Mouse (Mus musculus): Measurements from ENCODE around the gene Ccdc93. TPM values are rescaled to one million over a fixed set of nuclear protein-coding genes. Genes with fewer than 3 reads are reported as not detected.

Gene Ccdc93
- total RNA-seq, 2 experiments from 2014 or later = 32.7 to 35.9 TPM

- DNase-seq = no peak
Measured at GRCm38 (mm10) chr1:121448166-121448565, 17.3 kb downstream of the Ccdc93 start.

GRCm38 (mm10) chr1:121451009-121451408, 20.2 kb downstream of the Ccdc93 start:
- no peak for DNase-seq

- DNase-seq = no peak
Measured at GRCm38 (mm10) chr1:121452498-121452897, 21.6 kb downstream of the Ccdc93 start.

GRCm38 (mm10) chr1:121453053-121453452, 22.2 kb downstream of the Ccdc93 start:
- DNase-seq = no peak

DNA sequence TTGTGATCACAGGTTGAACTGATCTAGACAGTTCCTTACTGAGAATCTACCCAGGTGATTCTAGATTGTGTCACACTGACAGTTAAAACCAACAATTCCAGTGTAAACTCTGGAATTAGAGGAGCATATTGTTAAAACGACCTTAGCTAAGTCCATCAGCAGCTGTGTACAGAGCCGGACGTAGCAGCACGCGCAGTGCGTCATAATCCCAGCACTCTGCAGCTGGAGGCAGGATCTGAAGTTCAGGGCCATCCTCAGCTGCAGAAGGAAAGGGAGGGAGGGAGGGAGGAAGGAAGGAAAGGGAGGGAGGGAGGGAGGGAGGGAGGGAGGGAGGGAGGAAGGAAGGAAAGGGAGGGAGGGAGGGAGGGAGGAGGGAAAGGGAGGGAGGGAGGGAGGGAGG, 24.1 kb downstream of the Ccdc93 start:
- no peak for DNase-seq

GRCm38 (mm10) chr1:121460077-121460476, 29.2 kb downstream of the Ccdc93 start:
- no peak for DNase-seq

DNA sequence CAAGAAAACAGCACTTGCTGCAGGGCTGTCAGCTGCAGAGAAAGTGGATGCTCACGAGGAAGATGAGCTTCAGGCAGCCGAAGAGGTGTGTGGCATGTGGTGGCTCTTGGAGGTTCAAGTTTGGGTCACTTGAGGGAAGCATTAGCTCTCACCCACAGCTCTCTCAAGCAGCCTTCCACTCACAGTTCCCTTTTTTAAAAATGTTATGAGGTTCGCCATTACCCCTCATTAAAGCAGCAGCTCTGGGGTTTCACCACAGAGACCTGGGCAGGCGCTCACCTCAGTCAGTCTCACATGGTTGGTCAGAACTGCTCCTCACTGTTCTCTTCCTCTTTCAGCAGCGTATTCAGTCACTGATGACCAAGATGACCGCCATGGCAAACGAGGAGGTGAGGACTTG, 31.0 kb downstream of the Ccdc93 start:
- no peak for DNase-seq

DNA sequence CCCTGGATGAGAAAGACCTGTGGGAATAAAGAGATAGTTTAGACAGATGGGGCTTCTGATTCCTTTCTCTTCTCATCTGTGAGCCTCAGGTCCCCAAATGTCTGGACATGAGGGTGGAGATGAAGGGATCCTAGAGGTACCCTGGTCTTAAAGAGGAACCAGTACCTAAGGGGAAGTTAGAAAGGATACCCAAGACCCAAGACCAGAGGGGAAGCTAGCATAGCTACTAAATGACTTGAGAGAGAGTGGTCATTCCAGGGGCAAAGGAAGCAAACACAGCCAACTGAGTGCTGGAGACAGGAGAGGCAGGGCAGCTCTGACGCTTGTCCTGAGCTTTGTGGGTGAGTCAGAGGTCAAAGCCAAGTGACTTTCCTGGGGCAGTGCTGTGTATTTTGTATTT, 31.8 kb downstream of the Ccdc93 start:
- no peak for DNase-seq

DNA sequence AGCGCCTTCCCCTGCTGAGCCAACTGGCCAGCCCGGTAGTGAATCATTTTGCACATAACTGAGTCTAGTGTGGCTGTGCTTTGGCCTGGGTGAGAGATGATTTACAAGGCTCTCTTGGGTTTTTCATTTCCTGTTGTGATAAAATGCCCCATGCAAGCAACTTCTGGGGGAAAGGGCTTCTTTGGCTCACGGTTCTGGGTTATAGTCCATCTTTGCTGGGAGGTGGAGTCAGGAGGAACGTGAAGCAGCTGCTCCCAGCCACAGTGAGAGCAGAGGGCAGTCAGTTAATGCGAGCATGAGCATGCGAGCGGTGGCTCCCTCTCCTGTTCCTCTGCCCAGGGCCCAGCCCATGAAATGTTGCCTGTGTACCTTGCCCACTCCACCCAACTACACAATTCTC, 33.0 kb downstream of the Ccdc93 start:
- DNase-seq = no peak

DNA sequence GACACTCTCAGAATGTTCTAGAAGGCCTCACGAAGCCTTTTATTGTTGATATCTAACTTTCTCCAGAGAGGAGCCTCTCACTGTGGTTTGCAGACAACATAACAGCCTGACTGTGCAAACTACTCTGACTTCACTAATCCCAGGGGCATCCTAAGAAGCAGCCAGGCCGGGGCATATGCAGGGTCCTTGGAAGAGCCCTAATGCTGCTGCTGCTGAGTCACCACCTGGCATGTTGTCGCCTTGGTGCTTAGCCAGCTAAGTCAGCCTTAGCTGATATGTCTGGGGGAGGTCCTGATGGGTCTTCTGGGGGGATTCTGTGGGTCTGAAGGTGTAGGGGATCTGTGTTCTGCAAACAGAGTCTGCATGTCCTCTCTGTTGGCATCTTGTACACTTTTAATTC, 35.4 kb downstream of the Ccdc93 start:
- DNase-seq = no peak

- no peak for DNase-seq
Measured at GRCm38 (mm10) chr1:121468271-121468670, 37.4 kb downstream of the Ccdc93 start.

GRCm38 (mm10) chr1:121471503-121471902, 40.7 kb downstream of the Ccdc93 start:
- DNase-seq = no peak

DNA sequence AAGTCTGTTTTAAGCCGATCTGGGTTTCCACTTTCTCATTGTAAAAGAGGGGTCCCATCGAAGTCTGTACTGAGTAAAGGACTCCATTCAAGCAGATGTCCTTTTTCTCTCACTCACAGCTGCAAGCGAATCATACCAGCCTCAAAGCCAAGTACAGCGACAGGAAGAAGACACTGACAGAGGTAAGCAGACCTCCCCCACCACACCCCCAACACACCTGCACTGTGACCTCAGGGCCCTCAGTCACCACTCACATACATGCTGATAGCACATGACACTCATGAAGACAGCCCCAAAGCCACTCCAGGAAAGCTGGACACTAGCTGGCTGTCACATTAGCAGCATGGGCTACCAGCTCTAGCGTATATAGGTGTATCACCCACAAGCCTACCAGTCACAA, 46.9 kb downstream of the Ccdc93 start:
- no peak for DNase-seq

GRCm38 (mm10) chr1:121478284-121478980, 47.6 kb downstream of the Ccdc93 start:
- DNase-seq = peak; percentile 76 to 77

DNA sequence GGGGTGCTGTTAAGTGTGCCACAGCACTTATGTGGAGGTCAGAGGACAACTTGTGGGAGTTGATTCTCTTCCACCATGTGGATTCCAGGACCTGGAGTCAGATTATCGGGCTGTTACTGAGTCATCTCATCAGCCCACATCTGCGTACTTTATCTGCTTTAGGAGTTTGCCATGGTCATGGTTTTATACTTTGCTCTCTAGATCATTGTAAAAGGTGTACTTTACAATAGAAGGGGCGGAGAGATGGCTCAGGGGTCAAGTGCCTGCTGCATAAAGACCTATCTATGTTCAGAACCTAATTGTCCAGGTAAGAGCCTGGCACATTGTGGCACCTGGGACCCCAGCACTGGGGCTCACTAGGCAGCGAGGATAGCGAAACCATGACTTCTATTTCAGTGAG, 48.6 kb downstream of the Ccdc93 start:
- no peak for DNase-seq

DNA sequence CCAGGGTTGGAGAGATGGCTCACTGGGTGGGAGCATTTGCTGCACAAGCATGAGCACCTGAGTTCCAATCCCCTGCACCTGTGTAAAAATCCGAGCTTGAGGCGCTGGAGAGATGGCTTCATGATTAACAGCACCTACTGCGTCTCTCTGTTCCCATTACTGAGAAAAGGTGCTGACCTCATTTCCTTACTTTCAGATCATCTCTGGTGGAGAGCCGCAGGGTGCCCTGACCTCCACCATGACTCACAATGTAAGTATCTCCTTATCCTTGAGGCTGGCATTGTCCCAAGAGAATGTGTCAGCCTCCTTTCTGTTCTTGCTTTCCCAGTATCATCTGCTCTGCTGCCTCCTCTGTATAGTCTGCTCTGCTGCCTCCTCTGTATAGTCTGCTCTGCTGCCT, 52.2 kb downstream of the Ccdc93 start:
- DNase-seq = no peak

- no peak for DNase-seq
Measured at GRCm38 (mm10) chr1:121486803-121487202, 56.0 kb downstream of the Ccdc93 start.

- DNase-seq = peak; percentile 30 to 37
Measured at GRCm38 (mm10) chr1:121490241-121490640, 59.4 kb downstream of the Ccdc93 start.

- no peak for DNase-seq
Measured at GRCm38 (mm10) chr1:121497093-121497492, 66.2 kb downstream of the Ccdc93 start.

GRCm38 (mm10) chr1:121508729-121509128, 77.9 kb downstream of the Ccdc93 start:
- no peak for DNase-seq

DNA sequence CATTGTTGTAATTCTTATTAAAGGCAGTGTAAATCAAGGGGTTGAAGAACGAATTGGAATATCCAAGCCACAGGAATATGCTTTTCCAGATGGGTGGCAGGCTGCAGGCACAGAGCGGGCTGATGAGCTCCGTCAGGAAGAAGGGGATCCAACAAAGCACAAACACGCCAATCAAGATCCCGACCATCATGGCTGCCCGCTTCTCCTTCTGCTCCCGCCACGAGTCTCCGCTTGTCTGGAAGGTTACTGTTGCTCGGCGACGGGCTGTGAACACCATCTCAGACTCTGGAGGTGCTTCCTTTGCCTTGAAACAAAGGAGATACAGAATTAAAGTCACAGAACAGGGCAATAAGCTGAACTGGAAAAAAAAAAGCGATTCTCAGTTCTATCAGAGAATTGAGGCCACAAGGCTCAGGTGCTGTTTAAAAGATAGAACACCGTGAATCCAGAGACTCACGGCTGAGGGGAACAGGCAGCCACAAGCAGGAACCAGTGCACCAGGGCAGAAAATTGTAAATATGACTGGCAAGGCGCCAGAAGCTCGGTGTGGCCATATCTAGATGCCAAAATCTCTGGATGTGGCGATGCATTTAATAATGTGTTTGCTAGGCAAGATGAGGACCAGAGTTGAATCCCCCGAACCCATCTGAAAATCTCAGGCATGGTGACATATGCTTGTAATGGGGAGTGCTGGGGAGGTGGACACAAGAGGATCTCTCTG, 79.7 kb downstream of the Ccdc93 start:
- DNase-seq = peak; percentile 26 to 35

- DNase-seq = no peak
Measured at GRCm38 (mm10) chr1:121511186-121511585, 80.3 kb downstream of the Ccdc93 start.

DNA sequence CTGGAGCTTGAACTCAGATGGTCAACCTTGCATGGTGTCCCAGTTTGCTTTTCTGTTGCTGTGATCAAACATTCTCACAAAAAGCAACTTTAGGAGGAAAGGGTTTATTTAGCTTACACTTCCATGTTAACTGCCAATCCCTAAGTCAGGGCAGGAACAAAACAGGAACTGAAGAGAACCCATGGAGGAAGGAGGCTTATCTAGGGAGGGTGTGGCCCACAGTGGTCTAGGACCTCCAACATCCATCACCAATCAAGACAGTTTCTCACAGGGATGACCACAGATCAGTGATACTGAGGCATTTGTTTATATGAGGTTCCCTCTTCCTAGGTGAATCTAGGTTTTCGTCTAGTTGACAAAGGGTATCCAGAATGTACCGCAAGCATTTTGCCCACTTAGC, 81.1 kb downstream of the Ccdc93 start:
- DNase-seq = no peak

DNA sequence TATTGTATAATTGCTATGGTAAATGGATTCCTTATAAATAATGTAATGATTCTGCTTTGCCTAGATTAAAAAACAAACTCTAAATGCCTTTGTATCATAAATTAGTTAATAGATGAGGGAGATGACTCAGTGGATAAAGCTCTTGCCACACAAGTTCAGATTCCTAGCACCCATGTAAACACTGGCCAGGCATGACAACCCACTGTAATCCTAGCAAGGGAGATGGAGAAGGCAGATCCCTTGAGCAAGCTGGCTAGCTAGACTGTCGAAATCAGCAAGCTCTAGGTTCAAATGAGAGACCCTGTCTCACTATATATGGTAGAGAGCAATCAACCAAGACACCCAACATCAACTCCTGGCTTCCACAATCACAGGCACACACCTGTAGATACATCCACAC, 87.8 kb downstream of the Ccdc93 start:
- DNase-seq = no peak

All from layer of hippocampus, postnatal 36 days (tissue).